Mouse (Mus musculus) forebrain, embryonic 14.5 days (tissue): Measurements from ENCODE around the gene Cldnd2. TPM values are rescaled to one million over a fixed set of nuclear protein-coding genes. Genes with fewer than 3 reads are reported as not detected.
"Not testable (repeated sequence)": the region's sequence is repeated elsewhere in the genome, so short reads cannot be mapped to it uniquely, and the experiment has no call there.

Source experiments
- ATAC-seq: fragments of 200-750 bp; cut with Nextera tagmentation; 2 replicates; pipeline ENCODE4 v1.8.0; 2017; ENCODE audit warnings: mild to moderate bottlenecking, moderate library complexity
- DNase-seq: peaks from one replicate; pipeline ENCODE4 v3.0.0-alpha.2; 2015; ENCODE audit warnings: low spot score
- H3K27ac ChIP-seq: fragments of 300-500 bp; sonication (generic); 2 replicates; pipeline ENCODE4 v1.5.1; 2014; ENCODE audit warnings: low read depth, mild to moderate bottlenecking, control low read depth, low read length, moderate library complexity
- H3K27me3 ChIP-seq: fragments of 300-500 bp; sonication (generic); replicated peaks from 2 replicates; pipeline ENCODE4 v1.6.1; 2014; ENCODE audit warnings: low read length, control low read depth, mixed read lengths; ENCODE audit not compliant: control insufficient read depth, insufficient read depth
- H3K36me3 ChIP-seq: fragments of 300-500 bp; sonication (generic); 2 replicates; pipeline ENCODE4 v1.6.1; 2014; ENCODE audit warnings: low read length, control low read depth; ENCODE audit not compliant: control insufficient read depth, insufficient read depth
- H3K4me1 ChIP-seq: fragments of 300-500 bp; sonication (generic); 2 replicates; pipeline ENCODE4 v1.6.1; 2014; ENCODE audit warnings: antibody characterized with exemption, low read length, control low read depth; ENCODE audit not compliant: control insufficient read depth, insufficient read depth
- H3K4me2 ChIP-seq: fragments of 300-500 bp; sonication (generic); 2 replicates; pipeline ENCODE4 v1.6.1; 2014; ENCODE audit warnings: mild to moderate bottlenecking, control low read depth, low read length
- H3K4me3 ChIP-seq: fragments of 300-500 bp; sonication (generic); 2 replicates; pipeline ENCODE4 v1.5.1; 2014; ENCODE audit warnings: low read depth, low read length, control low read depth
- H3K9ac ChIP-seq: fragments of 300-500 bp; sonication (generic); 2 replicates; pipeline ENCODE4 v1.6.1; 2014; ENCODE audit warnings: mild to moderate bottlenecking, low read length, control low read depth, moderate library complexity
- H3K9me3 ChIP-seq: fragments of 300-500 bp; sonication (generic); replicated peaks from 2 replicates; pipeline ENCODE4 v1.6.1; 2016; ENCODE audit warnings: low read length, control low read depth, mixed read lengths; ENCODE audit not compliant: control insufficient read depth
- WGBS: fragments of 180-500 bp; shearing (Covaris S2); extraction: QIAGEN DNeasy Blood & Tissue Kit; methylation state at CpG from one replicate; pipeline ENCODE4 v1.1.7; 2014; 5-methylcytosine and 5-hydroxymethylcytosine counted together
- polyA plus RNA-seq: library from polyadenylated mRNA; unstranded; fragments of >200 nt; fragmentation: Nextera tagmentation; extraction: Ambion mirVana; gene quantifications from 2 replicates; pipeline ENCODE4 v1.2.1, GENCODE M21; 2014

Cldnd2 gene
- not detected in 2 replicates for polyA plus RNA-seq

DNA sequence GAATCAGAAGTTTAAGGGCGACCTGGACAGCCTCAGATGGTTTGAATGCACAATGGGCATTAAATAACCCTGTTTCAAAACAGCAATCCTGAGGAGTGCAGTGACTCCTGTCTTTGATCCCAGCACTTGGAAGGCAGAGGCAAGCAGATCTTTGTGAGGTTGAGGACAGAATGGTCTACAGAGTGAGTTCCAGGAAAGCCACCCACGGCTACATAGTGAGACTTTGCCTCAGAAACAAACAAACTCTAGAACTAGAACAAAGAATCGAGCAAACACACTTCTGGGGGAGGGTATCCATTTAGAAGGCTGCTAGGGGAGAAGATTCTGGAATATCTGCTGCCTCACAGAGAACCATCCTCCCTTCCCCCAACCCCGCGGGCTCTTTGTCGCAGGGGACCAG lies at the start of gene Cldnd2:
Gene Cldnd2 (plus strand): TSS at position 301 of the 400 bp plus-strand sequence.
- Histone ChIP-seq H3K9ac (no peak within 1 kb of the TSS), H3K27ac (no peak within 1 kb of the TSS), H3K36me3 (no peaks in the 10 kb centered on the region), H3K27me3 (no peaks in the 10 kb centered on the region), H3K4me2 (no peak within 1 kb of the TSS), H3K9me3 (no peaks in the 10 kb centered on the region), H3K4me1 (peaks cover 11% of the 10 kb centered on the region; the same call in 1 of the 2 replicates), H3K4me3 (no peak within 1 kb of the TSS)
- WGBS: 88% methylated on average over 6 of the region's 6 CpGs
- ATAC-seq (no peak), DNase-seq (no peak)

DNA sequence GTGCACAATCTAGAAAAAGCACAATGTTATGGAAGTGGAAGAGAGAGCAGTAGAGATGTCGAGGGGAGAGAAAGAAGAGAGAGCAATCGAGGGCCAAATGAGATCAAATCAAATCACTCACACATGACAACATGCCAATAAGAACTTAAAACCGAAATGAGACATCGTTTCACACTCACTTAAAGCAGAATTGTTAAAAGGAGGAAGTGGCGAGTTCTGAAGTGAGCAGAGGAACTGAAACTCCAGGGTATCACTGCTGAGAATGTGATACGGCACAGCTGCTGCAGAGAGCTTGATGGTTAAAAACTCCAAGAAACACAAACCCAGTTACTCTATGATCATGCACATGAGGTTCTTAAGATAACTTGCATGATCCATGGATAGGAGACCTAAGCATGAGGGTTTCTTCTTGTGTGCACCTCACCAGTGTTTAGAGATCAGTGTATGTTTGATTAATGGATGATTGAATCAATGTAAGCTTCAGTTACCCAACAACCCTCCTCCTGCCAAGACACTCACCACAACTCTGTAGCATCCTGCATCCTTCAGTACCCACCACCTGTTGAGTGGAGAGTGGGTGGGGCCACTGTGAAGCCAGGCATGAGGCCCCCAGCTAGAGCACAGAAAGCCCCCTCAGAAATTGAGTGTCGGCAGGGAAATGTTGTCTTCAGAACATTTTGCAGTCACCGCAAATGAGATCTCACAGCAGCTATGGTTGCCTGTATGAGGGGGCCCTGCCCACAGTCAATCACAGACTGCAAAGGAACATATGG lies 48.0 kb upstream of the Cldnd2 start:
- no peaks in the 10 kb centered on the region for H3K9me3 ChIP-seq
- no peaks in the 10 kb centered on the region for H3K4me1 ChIP-seq
- no peak overlapping the region for H3K4me3 ChIP-seq
- no peak overlapping the region for H3K27ac ChIP-seq
- H3K4me2 ChIP-seq: no peak overlapping the region
- no peaks in the 10 kb centered on the region for H3K27me3 ChIP-seq
- no peak overlapping the region for H3K9ac ChIP-seq
- H3K36me3 ChIP-seq: no peaks in the 10 kb centered on the region
- DNase-seq: no peak
- 84% methylated on average over 8 of the region's 8 CpGs for WGBS
- ATAC-seq: no peak

DNA sequence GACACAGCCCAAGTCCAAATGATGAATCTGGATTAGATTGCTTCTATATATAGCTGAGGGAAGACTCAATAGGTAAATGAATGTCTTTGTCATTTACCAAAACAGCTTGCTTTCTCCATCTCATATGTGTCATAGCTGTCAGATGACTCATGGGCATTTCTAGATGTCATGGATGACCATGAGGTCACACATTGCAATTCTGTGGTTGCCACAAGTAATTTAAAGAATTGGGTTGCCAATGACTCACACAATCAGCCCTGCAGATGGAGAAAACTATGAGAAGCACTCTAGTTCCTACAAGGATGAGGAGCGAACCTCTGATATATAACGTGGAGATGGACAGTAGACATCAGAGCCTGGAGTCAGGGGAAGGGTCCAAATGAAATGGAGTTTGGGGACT lies 41.1 kb upstream of the Cldnd2 start:
- no peaks in the 10 kb centered on the region for H3K36me3 ChIP-seq
- H3K9ac ChIP-seq: no peak overlapping the region
- H3K9me3 ChIP-seq: no peaks in the 10 kb centered on the region
- H3K27ac ChIP-seq: no peak overlapping the region
- DNase-seq (no peak), ATAC-seq (no peak)
- no peak overlapping the region for H3K4me2 ChIP-seq
- no peaks in the 10 kb centered on the region for H3K27me3 ChIP-seq
- WGBS: 83% methylated on average over 2 of the region's 2 CpGs
- no peak overlapping the region for H3K4me3 ChIP-seq
- H3K4me1 ChIP-seq: no peaks in the 10 kb centered on the region

DNA sequence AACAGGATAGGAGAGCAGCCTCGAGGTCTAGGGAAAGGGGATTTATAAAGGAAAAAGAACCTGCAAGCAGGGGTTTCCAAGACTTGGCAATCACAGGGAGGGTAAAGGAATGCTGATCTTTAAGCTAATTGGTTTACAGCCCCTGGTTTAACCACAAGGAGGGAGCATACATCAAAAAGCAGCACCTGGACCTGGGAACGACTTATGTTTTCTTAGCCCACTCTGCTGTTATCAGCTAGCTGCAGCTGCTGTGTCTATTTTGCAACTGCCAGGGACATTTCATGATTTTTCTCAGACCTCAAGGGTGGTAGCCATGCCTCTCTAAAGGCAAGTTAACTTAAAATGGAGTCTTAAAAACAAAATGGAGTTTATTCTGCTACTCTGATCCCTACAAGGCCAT lies 37.9 kb upstream of the Cldnd2 start:
- ATAC-seq (no peak), DNase-seq (no peak)
- WGBS: 53% methylated on average over 2 of the region's 2 CpGs
- Histone ChIP-seq H3K4me1 (no peaks in the 10 kb centered on the region), H3K9me3 (no peaks in the 10 kb centered on the region), H3K9ac (no peak overlapping the region), H3K4me3 (no peak overlapping the region), H3K4me2 (no peak overlapping the region), H3K36me3 (no peaks in the 10 kb centered on the region), H3K27ac (no peak overlapping the region), H3K27me3 (no peaks in the 10 kb centered on the region)

DNA sequence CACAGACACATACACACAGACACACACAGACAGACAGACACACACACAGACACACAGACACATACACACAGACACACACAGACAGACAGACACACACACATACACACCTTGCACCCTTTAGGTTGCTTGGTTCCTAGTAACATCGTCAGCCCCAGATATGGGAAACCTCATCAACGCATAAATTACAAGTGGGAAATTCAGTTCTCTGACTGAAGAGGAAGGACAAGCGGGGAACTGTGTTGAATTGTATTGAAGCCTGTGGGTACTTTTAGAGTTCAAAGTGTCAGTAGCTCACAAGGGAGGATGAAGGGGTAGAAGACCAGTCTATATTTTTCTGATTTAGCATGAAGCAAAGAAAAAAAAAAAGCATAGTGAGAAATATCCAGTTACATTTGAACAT lies 33.0 kb upstream of the Cldnd2 start:
- no peaks in the 10 kb centered on the region for H3K27me3 ChIP-seq
- no peak overlapping the region for H3K9ac ChIP-seq
- no peak overlapping the region for H3K4me3 ChIP-seq
- DNase-seq: no peak
- no peaks in the 10 kb centered on the region for H3K36me3 ChIP-seq
- no peak overlapping the region for H3K4me2 ChIP-seq
- 80% methylated on average over 3 of the region's 3 CpGs for WGBS
- no peak for ATAC-seq
- no peaks in the 10 kb centered on the region for H3K4me1 ChIP-seq
- no peak overlapping the region for H3K27ac ChIP-seq
- H3K9me3 ChIP-seq: no peaks in the 10 kb centered on the region

DNA sequence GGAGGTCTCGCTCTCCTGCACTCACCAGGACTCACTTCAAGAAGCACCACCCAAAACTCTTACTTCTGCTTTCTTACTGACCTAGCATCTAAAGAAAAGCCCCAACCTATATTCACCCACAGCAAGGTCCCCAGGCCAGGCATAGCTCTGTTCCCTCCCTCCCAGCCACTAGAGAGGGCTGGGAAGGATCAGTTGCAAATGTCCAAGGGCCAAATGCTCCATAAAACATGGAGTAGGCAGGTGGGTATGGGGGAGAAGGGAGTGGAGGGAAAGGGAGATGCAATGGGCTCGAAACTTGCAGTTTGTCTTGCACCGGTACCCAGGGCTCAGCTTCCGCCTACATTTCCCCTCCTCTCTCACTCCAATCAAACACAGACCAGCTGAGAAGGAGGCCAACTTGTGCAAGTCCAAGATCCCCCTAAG lies 32.4 kb upstream of the Cldnd2 start, which contains the start of gene Siglecg:
Gene Siglecg (plus strand): TSS at position 74 of the 423 bp plus-strand sequence.
- no peaks in the 10 kb centered on the region for H3K4me1 ChIP-seq
- H3K4me3 ChIP-seq: no peak within 1 kb of the TSS
- H3K27ac ChIP-seq: no peak within 1 kb of the TSS
- no peaks in the 10 kb centered on the region for H3K9me3 ChIP-seq
- no peak for ATAC-seq
- H3K36me3 ChIP-seq: no peaks in the 10 kb centered on the region
- no peak within 1 kb of the TSS for H3K9ac ChIP-seq
- H3K27me3 ChIP-seq: no peaks in the 10 kb centered on the region
- H3K4me2 ChIP-seq: no peak within 1 kb of the TSS
- WGBS: 89% methylated on average over 4 of the region's 4 CpGs
- DNase-seq: no peak

DNA sequence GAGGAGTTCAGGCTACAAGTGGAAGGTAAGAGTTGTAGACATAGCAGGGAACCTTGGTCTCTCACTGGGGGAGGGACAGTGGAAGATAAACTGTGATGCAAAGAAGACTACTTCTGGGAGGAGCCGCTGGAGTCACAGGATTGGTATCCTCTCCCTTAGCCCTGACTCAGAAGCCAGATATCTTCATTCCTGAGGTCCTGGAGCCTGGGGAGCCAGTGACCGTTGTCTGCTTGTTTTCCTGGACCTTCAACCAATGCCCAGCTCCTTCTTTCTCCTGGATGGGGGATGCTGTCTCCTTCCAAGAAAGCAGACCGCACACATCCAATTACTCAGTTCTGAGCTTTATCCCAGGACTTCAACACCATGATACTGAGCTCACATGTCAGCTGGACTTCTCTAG lies 31.5 kb upstream of the Cldnd2 start:
- DNase-seq (no peak), ATAC-seq (no peak)
- Histone ChIP-seq H3K4me2 (no peak overlapping the region), H3K9me3 (no peaks in the 10 kb centered on the region), H3K4me1 (no peaks in the 10 kb centered on the region), H3K9ac (no peak overlapping the region), H3K27ac (no peak overlapping the region), H3K4me3 (no peak overlapping the region), H3K36me3 (no peaks in the 10 kb centered on the region), H3K27me3 (no peaks in the 10 kb centered on the region)
- WGBS: 77% methylated on average over 3 of the region's 3 CpGs

DNA sequence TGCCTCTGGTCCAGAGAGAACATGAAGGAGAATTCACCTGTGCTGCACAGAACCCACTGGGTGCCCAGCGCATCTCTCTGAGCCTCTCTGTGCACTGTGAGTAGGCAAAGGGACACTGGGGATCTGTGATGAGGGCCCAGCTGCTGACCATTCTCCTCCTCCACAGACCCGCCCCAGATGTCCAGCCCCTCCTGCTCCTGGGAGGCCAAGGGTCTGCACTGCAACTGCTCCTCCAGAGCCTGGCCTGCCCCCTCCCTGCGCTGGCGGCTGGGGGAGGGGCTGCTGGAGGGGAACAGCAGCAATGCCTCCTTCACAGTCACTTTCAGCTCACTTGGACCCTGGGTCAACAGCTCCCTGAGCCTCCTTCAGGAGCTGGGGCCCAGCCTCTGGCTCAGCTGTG lies 28.9 kb upstream of the Cldnd2 start:
- H3K36me3 ChIP-seq, H3K4me3 ChIP-seq, H3K4me2 ChIP-seq, H3K4me1 ChIP-seq, H3K9ac ChIP-seq, DNase-seq, H3K27me3 ChIP-seq, ATAC-seq, H3K27ac ChIP-seq, H3K9me3 ChIP-seq: not testable (repeated sequence)
- 36% methylated on average over 3 of the region's 4 CpGs for WGBS

DNA sequence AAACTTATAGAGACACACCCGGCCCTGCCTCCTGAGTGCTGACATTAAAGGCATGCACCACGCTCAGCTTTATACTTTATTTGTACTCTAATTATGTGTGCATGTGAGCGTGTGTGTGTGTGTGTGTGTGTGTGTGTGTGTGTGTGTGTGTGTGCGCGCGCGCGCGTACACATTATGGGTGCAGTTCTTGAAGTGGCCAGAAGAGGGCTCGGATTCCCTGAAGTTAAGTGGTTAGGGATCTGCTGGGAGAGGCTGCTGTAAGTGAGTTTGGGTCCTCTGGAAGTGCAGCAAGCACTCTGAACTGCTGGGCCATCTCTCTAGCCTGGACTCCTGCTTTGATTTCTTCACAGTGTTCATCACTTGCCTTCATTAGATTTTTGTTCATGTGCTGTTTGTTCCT lies 23.3 kb upstream of the Cldnd2 start:
- DNase-seq: no peak
- 88% methylated on average over 10 of the region's 10 CpGs for WGBS
- Histone ChIP-seq H3K4me2 (no peak overlapping the region), H3K27me3 (no peaks in the 10 kb centered on the region), H3K9me3 (no peaks in the 10 kb centered on the region), H3K9ac (no peak overlapping the region), H3K36me3 (no peaks in the 10 kb centered on the region), H3K27ac (no peak overlapping the region), H3K4me1 (no peaks in the 10 kb centered on the region), H3K4me3 (no peak overlapping the region)
- ATAC-seq: no peak
